Mouse (Mus musculus): Measurements from ENCODE around the gene Hnrnph3.
A peak's percentile ranks its signal among the peaks of the same experiment; 100 is the strongest.

The Hnrnph3 gene

DNA sequence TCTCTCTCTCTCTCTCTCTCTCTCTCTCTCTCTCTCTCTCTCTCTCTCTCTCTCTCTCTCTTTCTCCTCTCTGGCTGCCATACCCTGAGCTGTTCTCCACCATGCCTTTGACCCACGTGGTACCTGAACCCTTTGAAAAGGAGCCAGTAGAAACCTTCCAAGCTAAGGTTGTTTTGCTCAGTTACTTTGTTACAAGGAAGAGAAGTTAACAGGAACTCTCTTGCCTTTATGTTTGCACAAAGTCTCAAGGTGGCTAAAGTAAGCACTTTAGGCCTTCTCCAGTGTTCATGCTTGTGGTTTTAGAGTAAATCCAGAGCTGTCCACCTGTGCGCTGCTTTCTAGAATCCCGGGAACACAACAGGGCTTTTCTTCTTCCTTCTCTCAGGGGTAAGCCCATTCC, 8.2 kb upstream of the Hnrnph3 start:
- DNase-seq (ENCODE audit: low spot score) = no peak

DNA sequence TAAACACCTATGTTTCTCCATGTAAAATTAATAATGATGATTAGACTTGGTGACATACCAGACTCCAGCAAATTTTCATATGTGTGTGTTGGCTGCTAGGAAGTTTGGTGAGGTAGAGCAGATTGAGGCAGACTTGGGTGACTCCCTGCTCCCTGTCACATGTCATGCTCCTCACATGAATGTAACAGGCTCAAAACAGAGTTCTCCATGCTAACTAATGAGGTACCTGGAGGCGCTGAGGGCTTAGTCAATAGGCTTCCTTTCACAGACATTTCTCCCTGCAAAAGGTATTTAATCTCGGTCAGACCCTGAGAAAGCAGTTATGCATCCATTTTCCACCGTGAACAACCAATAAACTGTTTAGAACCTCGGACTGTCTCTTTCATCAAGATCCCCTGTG, 4.4 kb upstream of the Hnrnph3 start:
- no peak for DNase-seq (ENCODE audit: low spot score)

DNA sequence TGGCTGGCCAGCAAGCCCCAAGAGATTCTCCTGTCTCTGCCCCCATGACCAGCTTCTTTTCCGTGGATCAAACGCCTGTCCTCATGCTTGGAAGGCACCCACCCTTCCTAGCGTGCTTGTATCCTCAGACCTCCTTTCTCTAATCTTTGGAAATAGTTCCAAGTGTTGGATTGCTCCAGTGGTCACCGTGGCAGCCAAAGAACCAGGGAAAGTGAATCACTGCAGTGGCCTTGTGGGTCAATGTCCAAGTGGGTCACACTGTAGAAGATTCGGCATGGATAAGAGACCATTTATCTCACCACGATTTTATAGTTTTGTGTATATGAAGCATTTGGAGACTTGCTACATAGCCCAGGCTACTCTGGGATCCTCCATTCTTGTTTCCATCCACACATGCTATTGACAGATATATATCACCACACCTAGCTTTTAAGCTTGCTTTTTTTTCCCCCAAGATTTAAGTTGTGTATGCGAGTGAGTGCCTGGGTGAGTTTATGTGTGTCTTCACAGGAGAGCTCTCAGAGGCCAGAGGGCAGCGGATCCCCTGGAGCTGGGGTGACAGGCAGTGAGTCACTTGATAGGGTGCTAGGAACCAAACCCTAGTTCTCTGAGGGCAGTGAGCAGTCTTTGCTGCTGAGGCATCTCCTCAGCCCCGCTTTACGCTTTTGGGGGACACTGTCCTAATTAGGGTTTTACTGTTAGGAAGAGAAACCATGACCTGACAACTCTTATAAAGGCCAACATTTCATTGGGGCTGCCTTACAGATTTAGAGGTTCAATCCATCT, 3.6 kb upstream of the Hnrnph3 start:
- no peak for DNase-seq (ENCODE audit: low spot score)

DNA sequence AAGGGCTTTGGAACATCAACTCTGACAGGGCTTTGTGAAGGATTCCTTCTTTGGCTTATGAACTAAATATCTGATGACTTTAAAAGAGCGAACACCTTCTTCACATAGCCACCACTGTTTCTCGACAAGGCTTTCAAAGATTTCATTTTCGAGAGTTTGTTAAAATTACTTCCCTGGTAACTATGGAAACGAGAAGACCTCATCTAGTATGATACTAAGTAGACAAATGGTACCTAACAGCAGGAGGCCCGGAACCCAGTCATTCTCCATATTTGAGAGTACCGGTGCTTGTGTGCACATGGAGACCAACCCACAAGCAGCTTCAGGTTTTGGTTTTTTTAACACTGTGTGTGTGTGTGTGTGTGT, 2.8 kb upstream of the Hnrnph3 start:
- DNase-seq (ENCODE audit: low spot score) = no peak

DNA sequence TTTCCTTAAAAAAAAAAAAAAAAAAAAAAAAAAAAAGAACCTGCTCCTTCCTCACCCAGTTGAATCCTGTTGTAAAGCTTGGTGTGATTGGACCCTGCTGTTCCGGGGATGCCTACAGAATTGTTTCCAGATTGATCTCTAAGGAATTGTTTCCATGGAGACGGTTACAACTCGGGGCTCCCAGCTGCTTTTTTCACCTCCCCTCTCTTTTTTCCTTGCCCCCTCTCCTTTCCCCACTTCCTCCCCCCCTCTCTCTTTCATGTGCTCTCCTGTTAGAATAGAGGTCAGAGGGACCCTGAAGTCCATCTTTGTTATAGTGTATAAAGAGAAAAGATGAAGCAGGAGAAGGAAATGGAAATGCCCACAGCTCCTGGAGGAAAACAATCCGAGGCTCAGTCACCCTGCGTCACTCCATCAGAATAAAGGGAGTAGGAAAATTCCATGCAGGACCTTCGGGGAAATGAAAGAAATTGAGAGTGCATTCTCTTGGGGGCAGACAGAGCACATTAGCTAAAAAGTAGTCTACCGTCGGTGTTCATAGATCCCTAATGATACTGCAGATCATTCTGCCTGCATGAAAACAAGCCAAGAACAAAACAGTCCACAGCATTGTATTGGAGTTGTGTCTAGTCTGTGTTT, 2.3 kb upstream of the Hnrnph3 start:
- no peak for DNase-seq (ENCODE audit: low spot score)

DNA sequence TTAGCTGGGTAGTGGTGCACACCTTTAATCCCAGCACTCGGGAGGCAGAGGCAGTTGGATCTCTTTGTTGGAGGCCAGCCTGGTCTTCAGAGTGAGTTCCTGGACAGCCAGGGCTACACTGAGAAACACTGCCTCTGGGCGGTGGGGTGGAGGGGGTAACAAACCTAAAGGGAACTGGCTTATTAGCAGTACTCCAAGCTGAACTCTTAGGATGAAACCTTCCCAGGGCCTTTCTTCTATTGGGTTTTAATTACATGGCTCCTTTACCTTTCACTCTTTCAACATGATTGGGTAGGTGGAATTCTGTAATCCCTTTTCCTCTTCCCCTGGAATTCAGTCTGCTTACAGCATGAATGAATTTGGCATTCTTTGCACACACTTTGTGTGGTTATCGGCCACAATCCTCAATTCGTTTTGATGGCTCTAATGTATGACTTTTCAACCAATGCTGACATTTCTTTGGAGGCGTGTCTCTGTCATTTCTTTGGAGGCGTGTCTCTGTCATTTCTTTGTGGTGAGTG, 1.5 kb upstream of the Hnrnph3 start:
- no peak for DNase-seq (ENCODE audit: low spot score)

DNA sequence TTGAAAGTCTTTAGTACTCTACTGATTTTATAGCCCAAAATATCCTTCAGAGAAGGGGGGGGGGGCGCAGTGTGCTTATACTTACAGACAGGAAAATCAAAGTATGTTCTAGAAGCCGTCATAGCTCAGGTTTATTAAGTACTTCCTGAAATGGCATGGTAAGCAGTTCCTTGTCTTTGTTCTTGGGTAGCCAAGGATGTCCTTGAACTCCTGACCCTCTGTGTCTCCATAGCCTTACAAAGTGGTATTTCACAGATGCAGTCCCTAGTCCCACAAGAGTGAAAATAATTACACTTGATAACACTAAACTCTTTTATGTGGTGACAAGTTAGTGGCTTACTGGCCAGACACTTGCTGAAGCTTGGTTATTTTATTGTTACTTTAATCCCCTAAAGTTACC, 999 bp upstream of the Hnrnph3 start:
- DNase-seq (ENCODE audit: low spot score) = no peak

DNA sequence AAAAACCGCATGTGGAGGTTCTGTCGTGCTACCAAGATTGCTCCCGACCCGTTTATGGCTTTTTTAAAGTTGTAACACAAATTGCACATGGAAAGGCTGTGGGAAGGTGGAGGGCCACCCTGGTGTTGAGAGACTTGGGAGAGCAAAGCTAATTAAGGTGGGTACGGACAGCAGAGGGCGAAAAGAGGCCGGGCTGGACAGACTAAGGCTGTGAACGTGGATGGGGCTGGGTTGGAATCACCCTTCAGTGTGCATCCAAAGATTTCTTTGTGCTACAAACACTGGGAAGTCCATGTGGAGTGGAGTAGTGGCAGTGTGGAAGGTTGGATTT, 528 bp upstream of the Hnrnph3 start:
- DNase-seq (ENCODE audit: low spot score) = peak; percentile 77

DNA sequence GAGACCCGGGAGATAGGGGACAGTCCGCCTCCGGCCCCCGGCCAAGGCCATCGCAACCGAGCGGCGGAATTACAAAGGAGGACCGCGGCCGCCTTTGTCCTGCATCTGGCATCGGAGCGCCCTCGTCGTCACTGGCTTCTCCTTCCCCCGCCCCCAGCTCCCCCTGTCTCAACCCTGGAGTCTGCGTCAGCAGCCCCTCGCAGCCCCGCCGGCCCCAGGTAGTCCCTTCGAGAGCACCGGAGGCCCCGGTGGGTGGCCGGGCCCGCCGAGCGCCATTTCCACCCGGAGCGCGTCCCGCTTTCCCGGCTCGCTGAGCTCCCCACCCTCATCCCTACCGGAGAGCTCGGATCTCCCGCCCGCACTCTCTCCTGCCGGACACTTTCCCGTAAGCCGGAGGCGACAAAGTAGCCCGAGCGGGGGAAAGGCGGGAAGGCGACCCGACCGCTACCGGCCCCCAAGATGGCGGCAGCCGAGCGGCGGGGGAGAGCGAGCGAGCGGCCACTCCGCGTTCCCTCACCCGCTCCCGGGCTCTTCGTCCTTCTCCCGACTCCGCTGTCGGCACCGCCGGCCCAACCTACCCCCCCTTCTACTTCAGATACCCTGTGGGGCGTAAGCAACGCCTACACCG, 782 bp downstream of the Hnrnph3 start:
- DNase-seq (ENCODE audit: low spot score) = peak; percentile 70

DNA sequence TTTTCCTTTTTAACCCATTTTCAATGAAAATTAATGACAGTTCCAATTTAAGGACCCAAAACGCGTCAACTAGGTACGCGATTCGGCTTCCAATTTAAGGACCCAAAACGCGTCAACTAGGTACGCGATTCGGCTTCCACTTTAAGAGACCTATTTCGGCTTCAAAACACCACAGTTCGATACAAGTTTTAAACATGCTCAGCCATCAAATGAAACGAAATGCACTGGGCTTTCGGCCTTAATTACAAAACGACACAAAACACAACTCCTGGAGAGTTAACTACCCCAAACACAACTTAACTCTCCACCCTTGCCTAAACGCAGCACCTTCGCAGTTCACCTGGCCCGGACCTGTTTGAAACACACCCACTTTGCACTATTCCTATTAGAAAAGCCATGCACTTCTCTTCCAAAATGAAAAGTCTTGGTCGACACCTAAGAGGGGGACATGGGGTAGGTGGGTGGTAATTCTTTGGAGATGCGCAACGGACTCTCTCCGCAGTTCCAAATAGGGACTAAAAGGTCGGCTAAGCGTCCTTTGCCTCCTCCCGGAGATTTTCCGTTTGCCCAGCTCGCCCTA, 1.4 kb downstream of the Hnrnph3 start:
- DNase-seq (ENCODE audit: low spot score) = peak; percentile 48

DNA sequence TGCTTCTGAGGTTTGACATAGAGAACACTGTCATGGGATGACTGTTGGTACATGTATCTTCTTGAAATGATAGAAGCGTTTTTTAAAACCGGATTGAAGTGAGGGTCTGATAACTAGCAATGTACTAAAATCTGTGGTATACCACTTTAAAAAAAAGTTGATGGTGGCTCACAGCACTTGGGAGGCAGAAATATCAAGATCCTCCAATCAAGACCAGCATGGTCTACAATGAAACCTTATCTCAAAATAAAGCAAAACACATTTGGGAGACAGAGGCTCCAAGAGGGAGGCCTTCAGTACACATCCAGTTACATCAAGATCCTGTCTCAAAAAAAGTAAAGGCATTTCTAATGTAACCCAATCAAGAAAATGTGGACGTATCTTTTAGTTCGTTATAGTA, 2.3 kb downstream of the Hnrnph3 start:
- peak; percentile 30 for DNase-seq (ENCODE audit: low spot score)

DNA sequence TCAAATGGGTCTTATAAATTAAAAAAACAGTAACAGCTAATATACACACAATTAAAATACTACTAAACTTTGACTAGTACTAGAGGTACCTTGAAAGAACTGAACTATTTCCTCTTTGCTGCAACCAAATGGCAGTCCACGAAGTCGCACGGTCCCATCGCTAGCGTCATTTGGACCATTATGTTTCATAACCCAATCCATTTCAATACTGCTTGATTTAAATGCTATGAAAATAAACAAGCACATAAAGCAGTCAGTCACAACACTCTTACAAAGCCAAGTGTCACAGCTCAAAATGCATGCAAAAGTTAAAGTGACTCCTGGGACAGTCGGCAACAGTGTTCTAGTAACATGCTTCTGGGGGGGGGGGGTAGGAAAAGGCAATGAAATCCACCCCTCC, 4.7 kb downstream of the Hnrnph3 start:
- peak; percentile 36 for DNase-seq (ENCODE audit: low spot score)

DNA sequence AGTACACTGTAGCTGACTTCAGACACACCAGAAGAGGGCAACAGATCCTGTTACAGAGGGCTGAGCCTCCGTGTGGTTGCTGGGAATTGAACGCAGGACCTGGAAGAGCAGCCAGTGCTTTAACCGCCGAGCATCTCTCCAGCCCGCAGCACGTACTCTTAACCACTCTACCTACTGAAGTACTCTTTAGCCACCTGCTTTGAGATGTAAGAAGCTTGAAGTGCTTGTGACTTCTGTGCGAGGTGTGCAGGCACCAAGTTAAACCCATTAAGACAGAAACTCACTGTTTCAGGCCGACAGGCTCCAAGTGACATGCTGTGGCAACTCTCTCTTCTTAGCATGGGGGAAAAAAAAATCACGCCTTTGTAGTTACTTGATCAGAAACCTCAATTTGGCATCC, 9.8 kb downstream of the Hnrnph3 start:
- DNase-seq (ENCODE audit: low spot score) = no peak

DNA sequence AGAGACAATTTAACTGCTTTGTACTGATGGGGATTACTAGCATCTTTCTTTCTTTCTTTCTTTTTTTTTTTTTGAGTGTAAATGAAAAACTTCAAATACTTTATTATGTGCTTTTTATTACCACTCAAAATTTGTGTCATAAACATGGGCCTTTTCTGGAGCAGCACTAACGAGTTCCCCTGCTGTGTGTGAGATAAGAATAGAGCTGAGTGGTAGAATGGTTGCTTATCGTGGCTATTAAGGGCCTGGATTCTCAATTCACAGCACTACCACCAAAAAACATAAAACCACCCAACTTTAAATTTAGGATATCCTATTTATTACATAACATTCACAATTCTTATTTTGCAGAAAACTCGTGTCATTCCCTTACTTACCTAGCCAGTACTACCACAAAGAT, 10.5 kb downstream of the Hnrnph3 start:
- no peak for DNase-seq (ENCODE audit: low spot score)

DNA sequence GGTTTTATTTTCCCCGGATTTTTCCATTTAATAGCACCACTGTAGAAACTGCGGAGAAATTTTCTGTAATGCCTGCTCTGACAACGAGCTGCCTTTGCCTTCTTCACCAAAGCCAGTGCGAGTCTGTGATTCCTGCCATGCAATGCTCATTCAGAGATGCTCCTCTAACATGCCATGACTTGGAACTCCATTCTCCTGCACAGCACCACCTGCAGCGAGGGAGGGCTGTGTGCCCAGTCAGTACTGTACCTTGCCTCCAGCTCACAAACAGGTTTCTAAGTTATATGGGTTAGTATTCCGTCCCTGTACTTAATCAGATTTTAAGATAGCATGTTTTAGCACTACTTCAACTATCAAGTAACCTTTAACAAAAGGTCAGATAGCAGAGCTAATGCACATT, 12.5 kb downstream of the Hnrnph3 start:
- no peak for DNase-seq (ENCODE audit: low spot score)

DNA sequence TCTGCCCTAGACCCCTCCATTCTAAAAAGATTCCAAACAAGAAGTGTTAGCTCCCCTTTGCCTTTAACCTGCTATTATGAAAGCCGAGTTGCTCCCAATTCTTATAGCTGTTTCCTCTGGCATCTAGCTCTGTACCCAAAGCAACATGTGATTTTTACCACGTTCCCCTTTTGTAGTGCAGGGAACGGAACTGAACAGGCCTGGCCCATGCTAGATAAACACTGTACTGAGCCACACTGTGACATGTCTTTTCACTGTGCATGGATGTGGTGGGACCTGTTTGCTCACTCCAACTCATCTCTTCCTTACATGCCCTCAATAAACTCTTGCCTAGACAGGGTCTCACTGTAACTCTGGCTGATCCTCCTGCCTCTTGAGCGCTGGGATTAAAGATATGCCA, 13.7 kb downstream of the Hnrnph3 start:
- DNase-seq (ENCODE audit: low spot score) = no peak

DNA sequence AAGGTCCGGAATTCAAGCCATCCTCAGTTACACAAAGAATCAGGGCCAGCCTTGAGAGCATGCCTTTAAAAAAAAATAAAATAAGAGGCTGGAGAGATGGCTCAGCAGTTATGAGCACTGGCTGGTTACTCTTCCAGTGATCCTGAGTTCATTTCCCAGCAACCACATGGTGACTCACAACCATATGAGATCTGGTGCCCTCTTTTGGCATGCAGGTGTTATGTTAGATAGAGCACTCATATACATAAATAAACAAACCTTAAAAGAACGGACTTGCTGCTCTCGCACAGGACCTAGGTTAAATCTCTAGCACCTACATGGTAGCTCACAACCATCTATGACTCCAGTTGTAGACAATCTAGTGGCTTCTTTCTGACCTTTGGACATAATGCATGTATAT, 15.8 kb downstream of the Hnrnph3 start:
- no peak for DNase-seq (ENCODE audit: low spot score)

DNA sequence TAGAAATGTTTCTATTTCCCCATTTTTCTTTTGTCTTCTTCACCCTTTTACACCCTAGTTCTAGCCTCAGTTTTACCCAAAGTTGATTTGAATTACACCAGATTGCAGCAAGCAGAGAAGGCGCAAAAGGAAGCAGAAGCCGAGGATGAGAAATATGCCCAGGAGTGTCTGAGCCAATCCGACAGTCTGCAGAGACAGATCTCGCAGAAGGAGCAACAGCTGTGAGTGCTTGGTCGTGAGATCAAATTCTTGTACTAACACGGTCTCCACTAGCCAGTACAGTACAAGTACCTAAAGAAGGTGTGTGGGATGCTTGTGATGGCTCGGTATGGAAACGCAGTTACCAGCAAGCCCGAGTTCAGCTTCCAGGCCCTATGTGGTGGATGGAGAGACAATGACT, 19.5 kb downstream of the Hnrnph3 start:
- DNase-seq (ENCODE audit: low spot score) = no peak

DNA sequence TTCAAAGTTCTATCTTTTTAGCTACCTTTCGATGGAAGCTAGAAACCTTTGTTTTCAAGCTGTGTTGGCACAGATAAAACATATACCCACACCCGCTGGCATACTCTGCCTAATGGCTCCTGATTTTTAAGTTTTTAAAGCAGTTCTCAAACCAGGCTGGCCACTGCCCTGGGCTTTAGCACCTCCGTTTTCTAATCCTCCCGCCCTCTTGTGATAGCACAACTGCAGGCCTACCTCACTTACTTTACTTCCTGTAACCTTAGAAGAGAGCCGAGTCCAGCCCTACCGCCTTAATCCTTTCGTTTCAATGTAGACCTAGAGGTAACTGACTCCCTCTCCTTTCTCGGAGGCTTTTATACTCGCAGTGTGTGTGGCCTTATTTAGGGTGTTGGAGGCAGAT, 20.8 kb downstream of the Hnrnph3 start:
- DNase-seq (ENCODE audit: low spot score) = no peak

DNA sequence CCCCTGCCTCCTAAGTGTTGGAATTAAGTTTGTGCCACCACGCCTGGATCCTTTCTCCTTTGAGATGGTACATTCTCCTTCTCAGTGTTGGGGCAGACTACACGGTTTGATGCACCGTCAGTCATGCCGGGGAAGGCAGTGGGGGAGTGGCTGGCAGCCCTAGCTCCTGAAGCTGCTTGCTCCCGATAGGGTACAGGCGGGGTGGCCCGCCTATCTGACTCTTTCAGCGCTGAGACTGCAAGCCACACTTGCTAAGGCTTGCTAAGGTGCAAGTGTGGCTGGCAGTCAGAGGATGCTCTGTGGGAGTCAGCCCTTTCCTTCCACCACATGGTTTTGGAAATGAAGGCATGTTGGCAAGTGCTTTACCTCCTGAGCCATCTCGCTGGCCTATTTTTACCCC, 23.4 kb downstream of the Hnrnph3 start:
- DNase-seq (ENCODE audit: low spot score) = no peak

DNA sequence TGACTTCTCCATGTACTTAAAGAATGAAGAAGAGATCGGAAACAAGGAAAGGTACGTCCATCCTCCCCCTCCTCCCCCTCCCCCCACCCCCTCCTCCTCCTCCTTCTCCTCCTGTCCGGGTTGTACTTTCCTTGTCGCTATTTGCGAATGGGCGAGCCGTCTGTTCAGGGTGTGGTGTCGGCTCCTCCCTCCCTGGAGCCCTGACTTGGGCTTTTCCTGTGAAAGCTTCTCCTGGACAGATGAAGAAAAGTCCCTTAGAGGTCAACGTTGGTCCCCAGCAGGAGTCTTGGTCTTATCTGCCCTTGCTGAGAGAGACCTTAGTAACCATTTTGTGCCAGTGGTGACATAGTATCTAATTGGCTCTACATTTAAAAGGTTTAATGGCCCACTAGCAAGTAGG, 30.0 kb downstream of the Hnrnph3 start:
- DNase-seq (ENCODE audit: low spot score) = no peak

DNA sequence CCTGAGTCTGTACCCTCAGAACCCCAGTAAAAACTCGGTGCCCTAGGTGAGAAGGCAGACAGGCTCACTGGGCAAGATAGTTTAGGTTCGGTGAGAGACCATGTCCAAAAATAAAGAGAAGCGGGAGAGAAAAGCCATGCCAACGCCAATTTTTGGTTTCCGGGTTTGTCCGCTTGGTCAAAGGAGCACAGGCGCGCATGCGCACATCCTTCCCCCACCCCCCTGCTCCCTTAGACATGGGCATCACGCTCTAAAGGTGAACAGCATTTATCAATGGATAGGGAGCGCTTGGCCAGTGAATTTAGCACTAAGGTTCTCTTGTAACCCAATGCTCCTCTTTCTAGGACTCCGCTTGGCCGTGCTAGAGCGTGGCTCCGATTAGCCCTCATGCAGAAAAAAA, 33.4 kb downstream of the Hnrnph3 start:
- no peak for DNase-seq (ENCODE audit: low spot score)

DNA sequence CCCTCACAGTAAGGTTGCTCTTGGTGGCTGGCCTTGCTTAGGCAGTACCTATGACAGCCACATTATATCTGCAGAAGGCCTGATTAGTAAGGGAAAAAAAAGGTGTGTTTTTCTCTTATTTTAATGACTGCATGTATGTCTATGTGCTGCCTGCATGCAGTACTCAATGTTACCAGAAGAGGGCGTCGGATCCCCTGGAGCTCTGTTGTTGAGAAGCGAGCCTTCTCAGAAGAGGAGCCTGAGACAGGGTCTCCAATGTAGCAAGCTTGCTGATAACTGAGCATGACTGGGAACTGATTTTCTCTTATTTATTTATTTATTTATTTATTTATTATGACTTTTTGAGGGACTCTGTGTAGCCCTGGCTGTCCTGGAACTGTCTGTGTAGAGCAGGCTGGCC, 36.7 kb downstream of the Hnrnph3 start:
- DNase-seq (ENCODE audit: low spot score) = no peak

Measured in adipocyte (in vitro differentiated cells).